Mouse (Mus musculus) forebrain, embryonic 14.5 days (tissue): ENCODE data around the gene Scaf11. TPM values are rescaled to one million over a fixed set of nuclear protein-coding genes. Genes with fewer than 3 reads are reported as not detected.
"Not testable (repeated sequence)": the region's sequence is repeated elsewhere in the genome, so short reads cannot be mapped to it uniquely, and the experiment has no call there.

ENCODE experiments used
- ATAC-seq: fragments of 200-750 bp; cut with Nextera tagmentation; 2 replicates; pipeline ENCODE4 v1.8.0; 2017; ENCODE audit warnings: mild to moderate bottlenecking, moderate library complexity
- DNase-seq: peaks from one replicate; pipeline ENCODE4 v3.0.0-alpha.2; 2015; ENCODE audit warnings: low spot score
- H3K27ac ChIP-seq: fragments of 300-500 bp; sonication (generic); 2 replicates; pipeline ENCODE4 v1.5.1; 2014; ENCODE audit warnings: low read depth, mild to moderate bottlenecking, control low read depth, low read length, moderate library complexity
- H3K27me3 ChIP-seq: fragments of 300-500 bp; sonication (generic); replicated peaks from 2 replicates; pipeline ENCODE4 v1.6.1; 2014; ENCODE audit warnings: low read length, control low read depth, mixed read lengths; ENCODE audit not compliant: control insufficient read depth, insufficient read depth
- H3K36me3 ChIP-seq: fragments of 300-500 bp; sonication (generic); 2 replicates; pipeline ENCODE4 v1.6.1; 2014; ENCODE audit warnings: low read length, control low read depth; ENCODE audit not compliant: control insufficient read depth, insufficient read depth
- H3K4me1 ChIP-seq: fragments of 300-500 bp; sonication (generic); 2 replicates; pipeline ENCODE4 v1.6.1; 2014; ENCODE audit warnings: antibody characterized with exemption, low read length, control low read depth; ENCODE audit not compliant: control insufficient read depth, insufficient read depth
- H3K4me2 ChIP-seq: fragments of 300-500 bp; sonication (generic); 2 replicates; pipeline ENCODE4 v1.6.1; 2014; ENCODE audit warnings: mild to moderate bottlenecking, control low read depth, low read length
- H3K4me3 ChIP-seq: fragments of 300-500 bp; sonication (generic); 2 replicates; pipeline ENCODE4 v1.5.1; 2014; ENCODE audit warnings: low read depth, low read length, control low read depth
- H3K9ac ChIP-seq: fragments of 300-500 bp; sonication (generic); 2 replicates; pipeline ENCODE4 v1.6.1; 2014; ENCODE audit warnings: mild to moderate bottlenecking, low read length, control low read depth, moderate library complexity
- H3K9me3 ChIP-seq: fragments of 300-500 bp; sonication (generic); replicated peaks from 2 replicates; pipeline ENCODE4 v1.6.1; 2016; ENCODE audit warnings: low read length, control low read depth, mixed read lengths; ENCODE audit not compliant: control insufficient read depth
- WGBS: fragments of 180-500 bp; shearing (Covaris S2); extraction: QIAGEN DNeasy Blood & Tissue Kit; methylation state at CpG from one replicate; pipeline ENCODE4 v1.1.7; 2014; 5-methylcytosine and 5-hydroxymethylcytosine counted together
- polyA plus RNA-seq: library from polyadenylated mRNA; unstranded; fragments of >200 nt; fragmentation: Nextera tagmentation; extraction: Ambion mirVana; gene quantifications from 2 replicates; pipeline ENCODE4 v1.2.1, GENCODE M21; 2014

The Scaf11 gene
- polyA plus RNA-seq, 1 experiment from 2014 or later = 50.1 TPM

DNA sequence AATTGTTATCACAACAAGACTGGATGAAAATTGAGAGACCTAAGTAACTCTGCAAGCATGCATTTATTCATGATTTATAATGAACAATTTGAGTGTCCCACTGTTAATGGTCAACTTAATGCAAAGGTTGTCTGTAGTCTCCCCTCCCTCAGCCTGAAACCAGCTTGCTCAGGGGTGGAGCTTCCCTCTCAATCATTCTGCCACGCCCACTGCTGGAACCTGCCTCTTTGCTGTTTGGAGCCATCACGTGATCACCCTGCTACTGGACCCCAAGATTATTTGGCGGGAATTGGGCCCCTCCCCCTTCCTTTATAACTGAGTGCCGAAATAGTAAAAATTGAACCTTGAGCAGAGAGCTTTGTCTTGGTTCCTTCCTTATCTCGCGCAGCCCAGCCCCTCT is 19.2 kb downstream of the Scaf11 start:
- H3K9me3 ChIP-seq, H3K9ac ChIP-seq, H3K4me1 ChIP-seq, H3K27ac ChIP-seq, H3K4me3 ChIP-seq, ATAC-seq, DNase-seq, H3K4me2 ChIP-seq, H3K27me3 ChIP-seq: not testable (repeated sequence)
- H3K36me3 ChIP-seq = peaks cover 24% of the 10 kb centered on the region
- 86% methylated on average over 5 of the region's 6 CpGs for WGBS

DNA sequence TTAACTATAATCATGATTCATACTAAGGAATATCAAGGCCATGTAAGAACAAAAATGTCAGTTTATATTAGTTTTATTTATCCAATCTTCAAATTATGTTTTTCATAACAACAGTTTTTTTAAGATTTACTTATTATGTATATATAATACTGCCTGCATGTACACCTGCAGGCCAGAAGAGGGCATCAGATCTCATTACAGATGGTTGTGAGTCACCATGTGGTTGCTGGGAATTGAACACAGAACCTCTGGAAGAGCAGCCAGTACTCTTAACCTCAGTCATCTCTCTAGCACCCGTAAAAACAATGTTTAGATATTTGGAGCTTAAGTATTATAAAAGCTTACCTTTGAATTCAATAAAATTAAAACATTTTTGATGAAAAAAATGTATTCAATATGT is 26.4 kb downstream of the Scaf11 start:
- H3K27me3 ChIP-seq = no peaks in the 10 kb centered on the region
- peaks cover 32% of the 10 kb centered on the region for H3K36me3 ChIP-seq
- H3K4me3 ChIP-seq = no peak overlapping the region
- no peak for ATAC-seq
- no peak overlapping the region for H3K4me2 ChIP-seq
- no peak overlapping the region for H3K9ac ChIP-seq
- 98% methylated on average over 1 of the region's 1 CpGs for WGBS
- H3K4me1 ChIP-seq = no peaks in the 10 kb centered on the region
- no peak overlapping the region for H3K27ac ChIP-seq
- no peak for DNase-seq
- H3K9me3 ChIP-seq = no peaks in the 10 kb centered on the region

DNA sequence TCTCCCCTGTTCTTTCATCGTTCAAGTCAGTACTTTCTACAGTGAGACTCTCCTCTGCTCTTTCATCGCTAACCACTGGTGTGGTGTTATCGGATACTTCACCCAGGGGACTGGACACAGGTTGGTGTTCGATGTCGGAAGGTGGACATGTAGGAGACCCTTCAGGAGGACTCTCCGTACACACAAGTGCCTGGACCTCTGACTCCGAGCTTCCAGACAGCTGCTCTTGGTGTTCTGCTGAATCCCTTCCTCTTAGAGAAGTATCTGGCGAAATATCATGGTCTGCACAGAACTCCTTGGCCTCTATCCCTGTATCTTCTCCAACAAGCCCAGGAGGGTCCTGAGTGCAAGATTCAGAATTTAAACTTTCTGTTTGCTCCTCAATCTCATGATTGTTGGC is 40.7 kb downstream of the Scaf11 start:
- DNase-seq (no peak), ATAC-seq (no peak)
- H3K4me3 ChIP-seq = no peak overlapping the region
- no peaks in the 10 kb centered on the region for H3K4me1 ChIP-seq
- no peaks in the 10 kb centered on the region for H3K27me3 ChIP-seq
- H3K9ac ChIP-seq = no peak overlapping the region
- no peaks in the 10 kb centered on the region for H3K9me3 ChIP-seq
- H3K36me3 ChIP-seq = peaks cover 77% of the 10 kb centered on the region
- no peak overlapping the region for H3K4me2 ChIP-seq
- 95% methylated on average over 8 of the region's 8 CpGs for whole genome bisulfite sequencing
- H3K27ac ChIP-seq = no peak overlapping the region

DNA sequence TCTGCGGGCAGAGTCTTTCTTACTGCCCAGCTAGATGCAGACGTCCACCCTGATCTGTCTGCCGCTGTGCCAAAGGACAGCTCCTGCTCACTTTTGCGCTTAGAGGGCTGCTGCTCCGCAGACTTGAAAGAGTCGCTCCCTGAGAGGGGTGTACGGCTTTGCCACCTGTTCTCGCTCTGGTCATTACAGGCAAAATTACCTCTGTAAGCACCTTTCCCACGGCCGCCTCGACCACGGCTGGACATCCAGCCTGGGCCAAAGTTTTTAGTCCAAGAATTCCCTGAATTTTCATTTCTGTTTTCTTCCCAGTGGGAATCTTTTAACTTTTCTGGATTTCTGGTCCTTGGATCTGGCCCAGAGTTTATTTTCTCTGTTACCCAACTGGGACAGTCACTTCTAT is 42.5 kb downstream of the Scaf11 start:
- no peak for DNase-seq
- no peak overlapping the region for H3K27ac ChIP-seq
- ATAC-seq = no peak
- peaks cover 89% of the 10 kb centered on the region for H3K36me3 ChIP-seq
- no peaks in the 10 kb centered on the region for H3K27me3 ChIP-seq
- H3K9ac ChIP-seq = no peak overlapping the region
- H3K4me2 ChIP-seq = no peak overlapping the region
- no peaks in the 10 kb centered on the region for H3K4me1 ChIP-seq
- H3K9me3 ChIP-seq = no peaks in the 10 kb centered on the region
- WGBS = 96% methylated on average over 12 of the region's 12 CpGs
- no peak overlapping the region for H3K4me3 ChIP-seq

DNA sequence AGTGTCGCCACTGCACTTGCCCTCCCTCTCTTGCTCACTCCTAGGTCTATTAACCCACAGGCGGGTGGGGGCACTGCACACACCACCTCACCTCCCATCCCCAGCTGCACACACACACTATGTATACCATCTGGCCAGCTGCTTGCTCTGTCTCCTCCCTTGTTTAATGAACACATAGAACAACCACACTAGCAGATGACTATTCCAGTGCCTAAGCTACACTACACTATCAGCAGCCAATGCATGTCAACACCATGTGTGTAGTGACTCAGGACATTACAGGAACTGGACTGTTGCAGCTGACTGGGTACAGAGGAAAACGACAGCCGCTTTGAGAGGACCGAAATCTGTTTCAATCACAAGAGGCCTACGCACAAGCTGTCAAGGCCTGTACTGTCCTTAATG is 51.9 kb downstream of the Scaf11 start:
- no peaks in the 10 kb centered on the region for H3K4me1 ChIP-seq
- H3K36me3 ChIP-seq = peaks cover 40% of the 10 kb centered on the region
- H3K4me3 ChIP-seq = no peak overlapping the region
- H3K9ac ChIP-seq = no peak overlapping the region
- 93% methylated on average over 6 of the region's 6 CpGs for WGBS
- DNase-seq (no peak), ATAC-seq (no peak)
- H3K27me3 ChIP-seq = no peaks in the 10 kb centered on the region
- no peak overlapping the region for H3K4me2 ChIP-seq
- H3K9me3 ChIP-seq = no peaks in the 10 kb centered on the region
- no peak overlapping the region for H3K27ac ChIP-seq

DNA sequence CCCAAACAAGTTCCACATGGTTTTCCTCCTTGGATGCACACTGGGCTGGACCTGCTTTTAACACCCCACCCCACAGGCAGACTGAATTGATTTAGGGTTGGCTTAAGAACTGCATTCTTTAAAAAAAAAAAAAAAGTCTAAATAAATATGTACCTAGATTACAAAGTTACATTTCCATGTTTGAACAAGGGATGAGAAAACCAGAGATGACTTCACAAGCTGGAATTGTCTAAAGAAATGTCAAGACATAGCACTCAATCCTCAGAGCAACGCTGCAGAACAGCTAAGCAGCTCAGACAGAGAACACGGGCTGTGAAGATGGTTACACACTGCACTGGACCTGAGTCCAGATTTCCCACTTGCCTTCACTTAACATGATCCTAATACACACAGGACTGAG is 53.5 kb downstream of the Scaf11 start:
- H3K9me3 ChIP-seq = no peaks in the 10 kb centered on the region
- no peak overlapping the region for H3K27ac ChIP-seq
- peaks cover 43% of the 10 kb centered on the region for H3K36me3 ChIP-seq
- no peak overlapping the region for H3K4me3 ChIP-seq
- no peak for ATAC-seq
- H3K4me1 ChIP-seq = no peaks in the 10 kb centered on the region
- no peaks in the 10 kb centered on the region for H3K27me3 ChIP-seq
- no peak overlapping the region for H3K9ac ChIP-seq
- H3K4me2 ChIP-seq = no peak overlapping the region
- WGBS = 84% methylated on average over 2 of the region's 2 CpGs
- DNase-seq = no peak

DNA sequence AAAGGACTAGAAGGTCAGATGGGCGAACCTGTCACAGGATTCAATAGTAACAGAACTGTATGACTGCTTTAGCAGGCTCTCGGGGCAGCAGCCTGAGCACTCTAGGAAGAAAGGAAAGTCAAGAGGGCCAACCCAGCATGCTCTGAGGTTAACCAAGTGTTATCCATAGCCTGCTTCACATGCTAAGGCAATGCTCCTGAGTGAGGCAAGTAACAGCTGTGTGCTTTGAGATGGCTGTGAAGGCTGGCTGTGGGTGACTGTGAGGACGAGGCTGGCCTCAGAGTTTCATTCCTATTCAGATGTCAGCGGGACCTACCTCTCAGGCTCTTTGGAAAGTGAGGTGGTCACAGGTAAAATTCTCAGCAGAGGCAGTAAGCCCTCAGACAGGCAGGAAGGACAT is 54.4 kb downstream of the Scaf11 start:
- WGBS = 86% methylated on average over 4 of the region's 4 CpGs
- Histone ChIP-seq H3K4me1 (no peaks in the 10 kb centered on the region), H3K4me3 (no peak overlapping the region), H3K9ac (no peak overlapping the region), H3K27me3 (no peaks in the 10 kb centered on the region), H3K27ac (no peak overlapping the region), H3K4me2 (no peak overlapping the region), H3K9me3 (no peaks in the 10 kb centered on the region), H3K36me3 (peaks cover 48% of the 10 kb centered on the region)
- DNase-seq (no peak), ATAC-seq (no peak)

DNA sequence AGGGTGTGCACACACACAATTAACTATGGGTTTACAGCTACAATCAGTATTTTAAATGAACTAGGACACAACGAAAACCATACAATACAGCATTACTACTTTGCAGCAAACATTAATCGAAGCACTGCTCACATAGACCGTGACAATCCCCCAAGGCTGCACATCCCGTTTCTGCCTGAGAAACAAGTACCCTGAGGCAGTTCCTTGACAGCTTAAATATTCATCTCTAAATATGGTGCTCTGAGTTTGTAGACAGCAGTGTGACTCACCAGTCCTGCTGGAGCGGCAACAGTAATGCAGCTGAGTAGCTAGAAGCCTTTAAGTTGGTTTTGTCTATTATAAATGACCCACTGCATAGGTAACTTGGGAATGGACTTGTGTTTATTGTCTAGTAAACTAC is 55.1 kb downstream of the Scaf11 start:
- WGBS = 93% methylated on average over 5 of the region's 5 CpGs
- peaks cover 48% of the 10 kb centered on the region for H3K36me3 ChIP-seq
- H3K9ac ChIP-seq = no peak overlapping the region
- H3K27ac ChIP-seq = no peak overlapping the region
- H3K4me2 ChIP-seq = no peak overlapping the region
- H3K4me1 ChIP-seq = no peaks in the 10 kb centered on the region
- H3K27me3 ChIP-seq = no peaks in the 10 kb centered on the region
- H3K4me3 ChIP-seq = no peak overlapping the region
- H3K9me3 ChIP-seq = no peaks in the 10 kb centered on the region
- DNase-seq (no peak), ATAC-seq (no peak)

DNA sequence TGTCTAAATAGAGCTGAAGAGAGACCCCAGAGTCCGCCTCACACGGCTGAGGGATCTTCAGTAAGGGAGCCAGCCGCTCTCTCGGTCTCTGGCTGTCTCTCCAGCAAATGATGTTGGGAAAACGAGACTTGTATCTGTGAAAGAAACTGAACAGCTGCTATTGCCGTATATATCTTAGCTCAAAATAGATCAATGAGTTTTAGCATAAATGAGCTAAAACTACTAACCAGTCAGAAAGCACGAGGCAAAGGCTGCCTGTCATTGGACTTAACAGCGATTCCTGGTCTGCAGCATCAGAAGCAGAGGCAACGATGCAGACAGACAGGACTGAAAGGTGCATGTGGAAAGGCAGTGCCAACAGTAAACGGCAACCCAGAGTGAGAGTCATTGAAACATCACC is 62.3 kb downstream of the Scaf11 start:
- no peak overlapping the region for H3K4me3 ChIP-seq
- ATAC-seq = no peak
- H3K4me1 ChIP-seq = no peaks in the 10 kb centered on the region; the same call in 1 of the 2 replicates
- H3K27me3 ChIP-seq = no peaks in the 10 kb centered on the region
- no peak overlapping the region for H3K27ac ChIP-seq
- H3K9me3 ChIP-seq = no peaks in the 10 kb centered on the region
- H3K4me2 ChIP-seq = no peak overlapping the region
- DNase-seq = no peak
- no peak overlapping the region for H3K9ac ChIP-seq
- peaks cover 69% of the 10 kb centered on the region for H3K36me3 ChIP-seq
- WGBS = 88% methylated on average over 10 of the region's 10 CpGs
